Mouse (Mus musculus): Measurements from ENCODE around the gene Ppp1cb.
"Not testable (repeated sequence)": the region's sequence is repeated elsewhere in the genome, so short reads cannot be mapped to it uniquely, and the experiment has no call there.

Gene Ppp1cb

GRCm38 (mm10) chr5:32458408-32459143, at the start of gene Ppp1cb:
TSS of gene Ppp1cb (plus strand) at chr5:32458843.
- peak; percentile 94 to 99 for DNase-seq

GRCm38 (mm10) chr5:32409747-32410146, 48.9 kb upstream of the Ppp1cb start:
- DNase-seq: no peak

GRCm38 (mm10) chr5:32410954-32411688, 47.5 kb upstream of the Ppp1cb start:
- DNase-seq: no peak

- peak in 1 of 2 experiments; percentile 28 for DNase-seq
Measured at GRCm38 (mm10) chr5:32412186-32412950, 46.3 kb upstream of the Ppp1cb start.

- no peak for DNase-seq
Measured at GRCm38 (mm10) chr5:32413083-32413482, 45.6 kb upstream of the Ppp1cb start.

- DNase-seq: no peak
Measured at GRCm38 (mm10) chr5:32413569-32413968, 45.1 kb upstream of the Ppp1cb start.

GRCm38 (mm10) chr5:32414461-32414985, 44.1 kb upstream of the Ppp1cb start:
- DNase-seq: no peak

- no peak for DNase-seq
Measured at GRCm38 (mm10) chr5:32415554-32415953, 43.1 kb upstream of the Ppp1cb start.

GRCm38 (mm10) chr5:32416881-32417280, 41.8 kb upstream of the Ppp1cb start:
- no peak for DNase-seq

GRCm38 (mm10) chr5:32422081-32422589, 36.5 kb upstream of the Ppp1cb start:
- no peak for DNase-seq

- no peak for DNase-seq
Measured at GRCm38 (mm10) chr5:32423339-32424046, 35.1 kb upstream of the Ppp1cb start.

GRCm38 (mm10) chr5:32424464-32424863, 34.2 kb upstream of the Ppp1cb start:
- DNase-seq: no peak

GRCm38 (mm10) chr5:32425485-32426171, 33.0 kb upstream of the Ppp1cb start:
- no peak for DNase-seq

GRCm38 (mm10) chr5:32430399-32430798, 28.2 kb upstream of the Ppp1cb start:
- no peak for DNase-seq

GRCm38 (mm10) chr5:32434346-32434745, 24.3 kb upstream of the Ppp1cb start:
- DNase-seq: not testable (repeated sequence)

- DNase-seq: no peak
Measured at GRCm38 (mm10) chr5:32435612-32436011, 23.0 kb upstream of the Ppp1cb start.

- DNase-seq: peak; percentile 15 to 31
Measured at GRCm38 (mm10) chr5:32437901-32438563, 20.6 kb upstream of the Ppp1cb start.

GRCm38 (mm10) chr5:32438564-32438922, 20.1 kb upstream of the Ppp1cb start:
- peak; percentile 21 to 44 for DNase-seq

- DNase-seq: peak in 1 of 2 experiments; percentile 34
Measured at GRCm38 (mm10) chr5:32441336-32441735, 17.3 kb upstream of the Ppp1cb start.

GRCm38 (mm10) chr5:32441992-32442575, 16.6 kb upstream of the Ppp1cb start:
- DNase-seq: no peak

- DNase-seq: no peak
Measured at GRCm38 (mm10) chr5:32443906-32444305, 14.7 kb upstream of the Ppp1cb start.

Measured in cerebellum, postnatal 36 days (tissue).